23 mouse cellular contexts compared by ENCODE assay signal in the genomic region with DNA sequence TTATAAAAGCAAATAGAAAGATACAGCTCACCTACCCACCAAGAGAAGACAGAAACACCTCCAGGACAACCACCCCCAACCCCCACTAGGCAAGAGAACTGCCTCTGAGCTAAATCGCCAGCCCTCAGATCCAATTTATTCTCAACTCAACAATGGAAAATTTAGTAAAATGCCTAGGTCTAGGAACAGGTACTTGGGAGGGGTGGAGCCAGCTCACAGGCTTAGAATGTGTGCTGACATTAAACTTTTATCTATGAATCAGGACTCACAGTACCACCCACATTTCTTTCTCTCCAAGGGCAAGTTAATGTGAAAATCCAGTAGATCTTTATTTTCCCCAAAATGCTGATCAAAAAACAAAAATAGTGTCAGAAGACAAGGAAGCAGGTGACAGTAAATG.
DNase-seq lines count a peak whose midpoint lies in the region; ATAC-seq and TF ChIP-seq lines count a peak whose summit lies in the region.
"Had no signal": no experiment of that assay in that cellular context is flagged by ENCODE, and none has a peak within 500 bp of the region (broad histone marks: within the 10 kb centered on the region; RNA-seq: fewer than 3 reads in every experiment).

No protein-coding gene starts in this region.

- no peak overlapping the region for H3K4me3 ChIP-seq in lung, postnatal 0 days (ENCODE audit: low read depth, low read length)
- H3K4me3 ChIP-seq in kidney, embryonic 16.5 days (ENCODE audit: low read length): no peak overlapping the region
- H3K4me3 ChIP-seq: erythroblast, embryonic 14.5 days; forebrain, embryonic 13.5 days; heart, embryonic 15.5 days; left cerebral cortex, adult 2 months; liver, embryonic 15.5 days; megakaryocyte, embryonic 14.5 days had no signal

- ATAC-seq in lung, postnatal 0 days: no peak
- no peak for ATAC-seq in kidney, embryonic 16.5 days (ENCODE audit: low FRiP score, low TSS enrichment)
- ATAC-seq: hindbrain, postnatal 0 days; midbrain, embryonic 16.5 days had no signal

- 56% methylated on average over 1 of the region's 1 CpGs for WGBS in lung, postnatal 0 days
- 58% methylated on average over 1 of the region's 1 CpGs for WGBS in kidney, embryonic 16.5 days

- H3K4me1 ChIP-seq in lung, postnatal 0 days (ENCODE audit: insufficient read depth, low read depth, low read length): no peaks in the 10 kb centered on the region
- peaks cover 27% of the 10 kb centered on the region for H3K4me1 ChIP-seq in kidney, embryonic 16.5 days (ENCODE audit: insufficient read depth, low read length)
- H3K4me1 ChIP-seq: liver, embryonic 15.5 days had no signal

- no peak for TF ChIP-seq EP300 in lung, postnatal 0 days (IDR thresholded peaks at IDR 0.05)

- H3K9me3 ChIP-seq in lung, postnatal 0 days (ENCODE audit: low read length): no peaks in the 10 kb centered on the region
- no peaks in the 10 kb centered on the region for H3K9me3 ChIP-seq in kidney, embryonic 16.5 days (ENCODE audit: low read length)
- H3K9me3 ChIP-seq: forebrain, embryonic 13.5 days; heart, embryonic 15.5 days; hindbrain, embryonic 10.5 days; liver, embryonic 15.5 days; megakaryocyte, embryonic 14.5 days had no signal

- no peak for TF ChIP-seq CTCF in lung, postnatal 0 days (IDR thresholded peaks at IDR 0.05)

- H3K27me3 ChIP-seq in lung, postnatal 0 days (replicated peaks; ENCODE audit: insufficient read depth, low read length): no peaks in the 10 kb centered on the region
- H3K27me3 ChIP-seq in kidney, embryonic 16.5 days (ENCODE audit: insufficient read depth, low read length): no peaks in the 10 kb centered on the region
- H3K27me3 ChIP-seq: heart, embryonic 15.5 days had no signal

- no peak overlapping the region for H3K9ac ChIP-seq in lung, postnatal 0 days (replicated peaks; ENCODE audit: low read depth)
- H3K9ac ChIP-seq in kidney, embryonic 16.5 days (replicated peaks; ENCODE audit: low read length): no peak overlapping the region
- H3K9ac ChIP-seq: forebrain, embryonic 13.5 days; heart, embryonic 15.5 days; liver, embryonic 15.5 days had no signal

- peak; percentile 43 for DNase-seq in kidney, adult 9 months
- no peak for DNase-seq in kidney, postnatal 4 days
- peak; percentile 49 for DNase-seq in lung, postnatal 0 days (ENCODE audit: low spot score)
- DNase-seq in lung, postnatal 36 days: no peak
- DNase-seq in cerebellum, postnatal 14 days: no peak
- no peak for DNase-seq in thymus, postnatal 0 days (ENCODE audit: low spot score)
- DNase-seq: adrenal gland, adult 2 months; cerebellum, adult 9-10 months; heart, adult 18-20 months; left cerebral cortex, postnatal 4 days; right cerebral cortex, postnatal 14 days; spleen, adult 18-20 months; thymus, adult 18-20 months had no signal

- no peak overlapping the region for H3K4me2 ChIP-seq in lung, postnatal 0 days (replicated peaks; ENCODE audit: low read depth, low read length)
- no peak overlapping the region for H3K4me2 ChIP-seq in kidney, embryonic 16.5 days (replicated peaks; ENCODE audit: low read depth, low read length)
- H3K4me2 ChIP-seq: forebrain, embryonic 13.5 days; liver, embryonic 15.5 days had no signal

- no peaks in the 10 kb centered on the region for H3K36me3 ChIP-seq in lung, postnatal 0 days (ENCODE audit: insufficient read depth, low read length)
- no peaks in the 10 kb centered on the region for H3K36me3 ChIP-seq in kidney, embryonic 16.5 days (ENCODE audit: insufficient read depth, low read length)
- H3K36me3 ChIP-seq: heart, embryonic 15.5 days; hindbrain, embryonic 10.5 days; liver, embryonic 15.5 days had no signal

- no peak overlapping the region for H3K27ac ChIP-seq in lung, postnatal 0 days (ENCODE audit: low read length)
- H3K27ac ChIP-seq in kidney, embryonic 16.5 days (ENCODE audit: low read length): peak overlapping the region; percentile 75; the same call in 1 of the 2 replicates
- H3K27ac ChIP-seq: forebrain, embryonic 13.5 days; hindbrain, postnatal 0 days; left cerebral cortex, adult 2 months; liver, embryonic 15.5 days had no signal

Comparison
In these comparisons a context has a peak if more than half of its experiments do, and no peak if none do; other contexts are left out.
1. DNase-seq: peak in kidney, adult 9 months (single experiment) and lung, postnatal 0 days (single experiment); none in kidney, postnatal 4 days (0 of 2), lung, postnatal 36 days (single experiment), cerebellum, postnatal 14 days (0 of 2) and thymus, postnatal 0 days (single experiment).